Mouse (Mus musculus): ENCODE results near the gene Rabl3. TPM values are rescaled to one million over a fixed set of nuclear protein-coding genes. Genes with fewer than 3 reads are reported as not detected.

Gene Rabl3
- total RNA-seq, 4 experiments from 2014 or later, result 9.4 to 12.0 (median 11.1) TPM

- no peak for DNase-seq (ENCODE audit: low spot score in 2 of 2)
Observed at GRCm38 (mm10) chr16:37546312-37546711, 6.6 kb downstream of the Rabl3 start.

GRCm38 (mm10) chr16:37550266-37550665 is 10.6 kb downstream of the Rabl3 start:
- DNase-seq (ENCODE audit: low spot score in 2 of 2), result no peak

GRCm38 (mm10) chr16:37550981-37551380 is 11.3 kb downstream of the Rabl3 start:
- no peak for DNase-seq (ENCODE audit: low spot score in 2 of 2)

- DNase-seq (ENCODE audit: low spot score in 2 of 2), result no peak
Observed at GRCm38 (mm10) chr16:37552824-37553223, 13.1 kb downstream of the Rabl3 start.

- no peak for DNase-seq (ENCODE audit: low spot score in 2 of 2)
Observed at GRCm38 (mm10) chr16:37562414-37562813, 22.7 kb downstream of the Rabl3 start.

- DNase-seq (ENCODE audit: low spot score in 2 of 2), result peak in 1 of 2 experiments; percentile 12
Observed at GRCm38 (mm10) chr16:37562961-37563360, 23.3 kb downstream of the Rabl3 start.

GRCm38 (mm10) chr16:37565117-37565516 is 25.4 kb downstream of the Rabl3 start:
- DNase-seq (ENCODE audit: low spot score in 2 of 2), result no peak

GRCm38 (mm10) chr16:37566107-37566506 is 26.4 kb downstream of the Rabl3 start:
- no peak for DNase-seq (ENCODE audit: low spot score in 2 of 2)

- DNase-seq (ENCODE audit: low spot score in 2 of 2), result no peak
Observed at GRCm38 (mm10) chr16:37567113-37568050, 27.7 kb downstream of the Rabl3 start.

- no peak for DNase-seq (ENCODE audit: low spot score in 2 of 2)
Observed at GRCm38 (mm10) chr16:37571554-37571953, 31.9 kb downstream of the Rabl3 start.

GRCm38 (mm10) chr16:37572117-37572754 is 32.6 kb downstream of the Rabl3 start:
- no peak for DNase-seq (ENCODE audit: low spot score in 2 of 2)

GRCm38 (mm10) chr16:37573061-37573460 is 33.4 kb downstream of the Rabl3 start:
- no peak for DNase-seq (ENCODE audit: low spot score in 2 of 2)

- DNase-seq (ENCODE audit: low spot score in 2 of 2), result no peak
Observed at GRCm38 (mm10) chr16:37575325-37575724, 35.6 kb downstream of the Rabl3 start.

- no peak for DNase-seq (ENCODE audit: low spot score in 2 of 2)
Observed at GRCm38 (mm10) chr16:37579591-37579990, 39.9 kb downstream of the Rabl3 start.

- DNase-seq (ENCODE audit: low spot score in 2 of 2), result no peak
Observed at GRCm38 (mm10) chr16:37579994-37580393, 40.3 kb downstream of the Rabl3 start, which contains the start of gene Hgd. Gene Hgd, plus strand, starts transcription at chr16:37580153.

- DNase-seq (ENCODE audit: low spot score in 2 of 2), result no peak
Observed at GRCm38 (mm10) chr16:37580651-37581050, 41.0 kb downstream of the Rabl3 start.

- no peak for DNase-seq (ENCODE audit: low spot score in 2 of 2)
Observed at GRCm38 (mm10) chr16:37581901-37582300, 42.2 kb downstream of the Rabl3 start.

- no peak for DNase-seq (ENCODE audit: low spot score in 2 of 2)
Observed at GRCm38 (mm10) chr16:37583306-37583705, 43.6 kb downstream of the Rabl3 start.

- peak in 1 of 2 experiments; percentile 28 for DNase-seq (ENCODE audit: low spot score in 2 of 2)
Observed at GRCm38 (mm10) chr16:37583801-37584200, 44.1 kb downstream of the Rabl3 start.

- DNase-seq (ENCODE audit: low spot score in 2 of 2), result peak; percentile 43 to 50
Observed at GRCm38 (mm10) chr16:37584218-37585035, 44.7 kb downstream of the Rabl3 start.

GRCm38 (mm10) chr16:37585129-37585563 is 45.5 kb downstream of the Rabl3 start:
- DNase-seq (ENCODE audit: low spot score in 2 of 2), result peak in 1 of 2 experiments; percentile 36

Measured in left cerebral cortex, adult 8-10 months (tissue).